Mouse (Mus musculus): ENCODE data around the gene 2310050C09Rik.

2310050C09Rik gene

DNA sequence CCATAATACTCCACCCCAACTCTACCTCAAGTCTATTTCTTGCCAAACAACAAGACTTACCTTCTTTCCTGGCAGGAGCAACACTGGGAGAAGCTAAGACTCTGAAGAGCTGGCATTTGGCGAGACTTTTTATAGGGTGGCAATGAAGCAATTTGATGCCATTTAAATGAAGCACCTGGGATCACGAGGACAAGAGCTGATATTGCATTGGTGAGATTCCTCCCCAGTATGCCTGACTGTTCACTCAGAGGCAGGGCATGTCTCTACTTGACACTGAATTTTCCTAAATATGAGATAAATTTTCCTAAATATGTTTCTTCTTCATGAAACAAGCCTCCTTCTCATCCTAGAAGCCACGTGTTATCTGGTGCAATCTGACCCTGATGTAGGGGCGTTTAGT, at the start of gene 2310050C09Rik:
TSS of gene 2310050C09Rik (minus strand) at position 101 of the 400 bp plus-strand sequence.
- H3K27me3 ChIP-seq (ENCODE audit: control insufficient read depth, insufficient read depth, low read length, poor library complexity, severe bottlenecking) = no peaks in the 10 kb centered on the region
- H3K36me3 ChIP-seq (ENCODE audit: control insufficient read depth, insufficient read depth, low read length, poor library complexity, severe bottlenecking) = no peaks in the 10 kb centered on the region
- DNase-seq (ENCODE audit: low read depth, low spot score) = no peak

DNA sequence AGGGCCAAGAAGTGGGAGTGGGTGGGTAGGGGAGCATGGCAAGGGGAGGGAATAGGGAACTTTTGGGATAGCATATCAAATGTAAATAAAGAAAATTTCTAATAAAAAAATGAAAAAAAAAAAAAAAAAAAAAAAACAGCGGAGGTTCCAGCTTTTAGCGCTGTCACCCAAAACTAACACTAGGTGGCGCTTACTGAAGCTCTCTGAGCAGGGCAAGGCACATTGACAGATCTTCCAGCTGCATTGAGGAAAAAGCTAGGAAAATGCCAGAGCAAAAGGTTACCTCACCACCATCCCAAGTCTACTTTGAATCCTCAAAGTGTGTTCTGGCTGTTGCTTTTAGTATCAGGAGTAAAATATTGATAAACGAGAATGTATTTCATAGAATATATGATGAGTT, 37.6 kb upstream of the 2310050C09Rik start:
- no peak for DNase-seq (ENCODE audit: low read depth, low spot score)

DNA sequence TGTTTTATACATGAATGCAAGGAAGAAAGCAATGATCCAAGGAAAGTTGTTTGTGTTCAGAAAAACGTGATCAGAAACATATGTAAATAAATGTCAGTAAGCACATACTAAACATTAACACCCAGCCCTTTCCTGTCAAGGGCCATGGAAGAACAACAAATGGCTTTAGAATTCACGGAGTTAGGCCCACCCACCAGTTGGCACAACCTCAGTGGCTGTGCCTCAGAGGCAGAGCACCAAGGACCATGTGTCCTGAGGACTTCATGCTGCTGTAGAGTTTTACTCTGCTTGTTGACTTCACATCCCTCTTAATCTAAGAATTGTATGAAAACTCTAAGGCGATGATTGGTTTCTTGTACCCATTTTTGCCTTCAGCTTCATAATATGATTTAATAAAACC, 35.2 kb upstream of the 2310050C09Rik start:
- Histone ChIP-seq H3K27me3 (ENCODE audit: control insufficient read depth, insufficient read depth, low read length, poor library complexity, severe bottlenecking) (no peaks in the 10 kb centered on the region), H3K36me3 (ENCODE audit: control insufficient read depth, insufficient read depth, low read length, poor library complexity, severe bottlenecking) (no peaks in the 10 kb centered on the region)
- no peak for DNase-seq (ENCODE audit: low read depth, low spot score)

More for the DNA sequence above, 37.6 kb upstream of the 2310050C09Rik start:
- no peaks in the 10 kb centered on the region for H3K27me3 ChIP-seq (ENCODE audit: control insufficient read depth, insufficient read depth, low read length, poor library complexity, severe bottlenecking)
- no peaks in the 10 kb centered on the region for H3K36me3 ChIP-seq (ENCODE audit: control insufficient read depth, insufficient read depth, low read length, poor library complexity, severe bottlenecking)

DNA sequence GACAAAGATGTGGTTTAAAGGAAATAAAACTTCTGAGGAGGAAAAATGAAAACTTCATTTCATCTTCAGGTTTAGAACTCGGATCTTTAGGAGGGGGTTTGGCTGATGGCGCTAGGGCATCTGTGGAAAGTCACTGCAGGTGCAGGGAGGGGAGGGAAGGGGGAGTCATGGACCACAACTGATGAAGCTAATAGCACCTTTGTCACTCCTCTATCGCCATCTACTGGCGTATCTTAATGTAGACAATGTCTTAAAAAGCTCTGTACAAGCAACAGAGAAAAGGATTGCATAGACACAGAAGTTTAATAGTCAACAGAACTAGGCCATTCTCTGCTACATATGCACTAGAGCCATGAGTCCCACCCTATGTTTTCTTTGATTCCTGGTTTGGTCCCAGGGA, 33.6 kb upstream of the 2310050C09Rik start:
- no peak for DNase-seq (ENCODE audit: low read depth, low spot score)
- Histone ChIP-seq H3K27me3 (ENCODE audit: control insufficient read depth, insufficient read depth, low read length, poor library complexity, severe bottlenecking) (no peaks in the 10 kb centered on the region), H3K36me3 (ENCODE audit: control insufficient read depth, insufficient read depth, low read length, poor library complexity, severe bottlenecking) (no peaks in the 10 kb centered on the region)

DNA sequence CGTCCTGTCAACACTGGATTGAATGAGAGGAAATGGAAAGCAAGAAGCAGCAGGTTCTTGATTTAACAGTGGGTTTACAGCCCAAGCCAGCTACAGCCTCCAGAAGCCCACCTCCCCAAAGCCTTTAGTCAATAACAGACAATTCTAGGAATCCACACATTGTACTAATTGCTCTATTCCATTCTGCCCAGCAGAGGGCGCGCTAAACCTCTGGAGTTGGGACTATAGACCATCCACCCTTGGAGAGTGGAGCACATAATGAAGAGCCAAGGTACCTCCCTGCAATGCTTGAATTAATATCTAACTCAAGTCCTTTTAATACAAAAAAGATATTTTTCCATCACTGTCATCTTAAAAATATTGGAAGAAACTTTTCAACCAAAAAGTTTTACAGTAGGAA, 33.0 kb upstream of the 2310050C09Rik start:
- Histone ChIP-seq H3K36me3 (ENCODE audit: control insufficient read depth, insufficient read depth, low read length, poor library complexity, severe bottlenecking) (no peaks in the 10 kb centered on the region), H3K27me3 (ENCODE audit: control insufficient read depth, insufficient read depth, low read length, poor library complexity, severe bottlenecking) (no peaks in the 10 kb centered on the region)
- no peak for DNase-seq (ENCODE audit: low read depth, low spot score)

DNA sequence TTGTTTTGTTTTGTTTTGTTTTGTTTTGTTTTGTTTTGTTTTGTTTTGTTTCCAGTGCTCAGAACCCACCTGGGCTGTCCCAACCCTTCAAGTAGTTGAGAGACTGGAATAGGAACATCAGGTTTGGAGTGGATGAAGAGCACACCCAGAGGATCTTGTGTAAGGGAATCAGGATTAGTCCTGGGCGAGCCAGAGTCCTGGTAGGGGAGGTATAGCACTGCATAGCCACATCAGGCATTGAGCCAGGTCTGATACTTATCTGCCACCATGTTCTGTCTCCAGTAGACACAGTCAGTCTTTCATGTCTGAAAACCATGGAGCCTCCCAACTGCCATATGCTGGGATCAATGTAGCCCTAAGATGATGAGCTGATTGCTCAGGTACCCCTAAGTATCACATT, 24.5 kb upstream of the 2310050C09Rik start:
- no peak for DNase-seq (ENCODE audit: low read depth, low spot score)
- no peaks in the 10 kb centered on the region for H3K27me3 ChIP-seq (ENCODE audit: control insufficient read depth, insufficient read depth, low read length, poor library complexity, severe bottlenecking)
- no peaks in the 10 kb centered on the region for H3K36me3 ChIP-seq (ENCODE audit: control insufficient read depth, insufficient read depth, low read length, poor library complexity, severe bottlenecking)

DNA sequence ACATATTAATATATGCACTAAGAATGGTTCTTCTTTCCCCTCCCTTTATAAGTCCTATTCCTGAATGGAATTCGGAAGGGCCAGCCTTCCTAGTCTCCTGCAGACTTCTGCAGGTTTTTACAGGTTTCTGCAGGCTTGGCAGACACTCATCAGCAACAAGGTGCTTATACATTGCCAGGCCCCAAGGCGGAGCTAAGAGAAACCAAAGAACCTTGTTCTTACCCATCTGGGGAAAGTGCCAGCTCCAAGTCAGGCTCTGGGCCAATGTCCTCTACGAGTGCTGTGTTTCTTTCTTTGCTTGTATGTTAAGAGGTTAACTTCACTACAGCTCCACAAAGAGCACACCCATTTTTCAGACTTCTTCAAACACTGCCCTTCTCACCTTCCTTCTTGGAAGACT, 24.0 kb upstream of the 2310050C09Rik start:
- DNase-seq (ENCODE audit: low read depth, low spot score) = no peak
- no peaks in the 10 kb centered on the region for H3K36me3 ChIP-seq (ENCODE audit: control insufficient read depth, insufficient read depth, low read length, poor library complexity, severe bottlenecking)
- no peaks in the 10 kb centered on the region for H3K27me3 ChIP-seq (ENCODE audit: control insufficient read depth, insufficient read depth, low read length, poor library complexity, severe bottlenecking)

DNA sequence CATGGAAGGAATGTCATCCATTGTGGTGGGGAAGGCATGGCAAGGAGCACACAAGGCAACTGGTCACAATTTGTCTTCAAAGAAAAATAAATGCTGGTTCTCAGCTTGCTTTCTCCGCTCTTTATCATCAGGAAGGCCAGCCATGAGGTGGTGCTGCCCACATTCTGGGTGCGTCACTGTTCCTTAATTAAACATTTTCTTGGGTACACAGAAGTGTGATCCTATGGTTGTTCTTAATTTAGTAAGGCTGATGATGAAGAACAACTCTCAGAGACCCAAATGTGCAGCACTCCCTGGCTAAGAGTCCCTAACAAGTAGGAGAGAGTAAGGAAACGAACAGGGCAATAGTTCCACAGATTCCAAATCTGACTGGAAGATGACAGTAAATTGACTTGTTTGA, 4.2 kb upstream of the 2310050C09Rik start:
- no peaks in the 10 kb centered on the region for H3K27me3 ChIP-seq (ENCODE audit: control insufficient read depth, insufficient read depth, low read length, poor library complexity, severe bottlenecking)
- no peak for DNase-seq (ENCODE audit: low read depth, low spot score)
- no peaks in the 10 kb centered on the region for H3K36me3 ChIP-seq (ENCODE audit: control insufficient read depth, insufficient read depth, low read length, poor library complexity, severe bottlenecking)

DNA sequence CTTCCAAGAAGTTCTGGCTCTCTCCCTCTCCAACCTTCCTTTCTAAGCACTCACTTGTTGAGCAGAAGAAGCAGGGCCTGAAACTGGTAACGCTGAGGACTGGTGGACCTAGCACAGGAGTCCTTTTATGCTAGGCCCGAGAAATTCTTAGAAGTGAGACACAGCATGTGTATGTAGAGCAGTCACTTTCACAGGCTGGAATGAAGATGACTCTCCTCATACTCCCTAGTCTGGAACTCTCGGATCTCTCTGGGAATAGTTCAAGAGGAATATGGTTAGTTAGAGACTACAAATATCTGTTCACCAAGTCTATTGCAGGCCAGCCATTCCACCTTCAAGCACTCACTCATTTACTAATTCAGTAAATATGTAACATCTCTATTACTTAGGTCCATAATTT, 18.8 kb downstream of the 2310050C09Rik start, which contains the start of gene Lce1l:
TSS of gene Lce1l (minus strand) at position 101 of the 400 bp plus-strand sequence.
- no peaks in the 10 kb centered on the region for H3K27me3 ChIP-seq (ENCODE audit: control insufficient read depth, insufficient read depth, low read length, poor library complexity, severe bottlenecking)

DNA sequence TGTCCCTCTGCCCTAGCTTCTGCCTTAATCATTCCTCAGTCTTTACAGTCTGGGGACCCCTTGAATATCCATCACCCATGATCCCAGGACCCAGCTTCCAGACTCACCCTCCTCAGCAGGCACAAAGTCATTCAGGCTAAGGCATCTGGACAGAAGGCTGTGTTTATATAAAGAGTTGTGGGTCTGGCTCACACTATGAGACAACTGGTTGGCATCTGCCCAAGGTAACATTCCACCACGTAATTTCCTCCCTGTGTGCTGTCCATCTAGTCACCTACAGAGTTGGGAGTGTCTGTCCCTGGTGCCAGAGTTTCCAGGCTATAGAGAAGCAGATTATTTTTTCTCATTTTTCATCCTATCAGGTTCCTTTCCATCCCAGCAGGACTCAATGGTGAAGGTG, 42.9 kb downstream of the 2310050C09Rik start, which contains the start of gene Kprp:
TSS of gene Kprp (minus strand) at position 140 of the 400 bp plus-strand sequence.
- DNase-seq (ENCODE audit: low read depth, low spot score) = no peak
- no peaks in the 10 kb centered on the region for H3K27me3 ChIP-seq (ENCODE audit: control insufficient read depth, insufficient read depth, low read length, poor library complexity, severe bottlenecking)
- no peaks in the 10 kb centered on the region for H3K36me3 ChIP-seq (ENCODE audit: control insufficient read depth, insufficient read depth, low read length, poor library complexity, severe bottlenecking)

More for the DNA sequence above, 18.8 kb downstream of the 2310050C09Rik start, which contains the start of gene Lce1l:
- no peaks in the 10 kb centered on the region for H3K36me3 ChIP-seq (ENCODE audit: control insufficient read depth, insufficient read depth, low read length, poor library complexity, severe bottlenecking)
- DNase-seq (ENCODE audit: low read depth, low spot score) = no peak

DNA sequence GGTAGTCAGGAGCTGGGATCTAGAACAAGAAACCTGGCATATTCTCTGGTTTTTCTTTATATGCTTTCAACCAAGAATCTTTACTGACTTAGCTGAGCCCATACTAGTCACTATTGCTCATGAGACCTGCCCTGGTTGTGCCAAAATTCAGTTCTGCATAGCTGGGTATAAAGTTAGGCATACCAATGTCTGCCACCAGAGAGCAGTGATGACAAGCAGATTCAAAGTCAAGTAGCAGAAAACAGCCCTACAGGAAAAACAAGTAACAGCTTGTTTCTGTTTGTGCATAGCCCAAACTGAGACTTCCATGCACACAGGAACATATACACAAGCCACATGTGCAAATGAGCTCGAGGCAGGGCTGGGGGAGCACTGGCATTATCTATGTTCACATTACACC, 44.2 kb downstream of the 2310050C09Rik start:
- DNase-seq (ENCODE audit: low read depth, low spot score) = no peak
- no peaks in the 10 kb centered on the region for H3K27me3 ChIP-seq (ENCODE audit: control insufficient read depth, insufficient read depth, low read length, poor library complexity, severe bottlenecking)
- H3K36me3 ChIP-seq (ENCODE audit: control insufficient read depth, insufficient read depth, low read length, poor library complexity, severe bottlenecking) = no peaks in the 10 kb centered on the region
